Mouse (Mus musculus): ENCODE measurements around the gene Otud7a.

DNA sequence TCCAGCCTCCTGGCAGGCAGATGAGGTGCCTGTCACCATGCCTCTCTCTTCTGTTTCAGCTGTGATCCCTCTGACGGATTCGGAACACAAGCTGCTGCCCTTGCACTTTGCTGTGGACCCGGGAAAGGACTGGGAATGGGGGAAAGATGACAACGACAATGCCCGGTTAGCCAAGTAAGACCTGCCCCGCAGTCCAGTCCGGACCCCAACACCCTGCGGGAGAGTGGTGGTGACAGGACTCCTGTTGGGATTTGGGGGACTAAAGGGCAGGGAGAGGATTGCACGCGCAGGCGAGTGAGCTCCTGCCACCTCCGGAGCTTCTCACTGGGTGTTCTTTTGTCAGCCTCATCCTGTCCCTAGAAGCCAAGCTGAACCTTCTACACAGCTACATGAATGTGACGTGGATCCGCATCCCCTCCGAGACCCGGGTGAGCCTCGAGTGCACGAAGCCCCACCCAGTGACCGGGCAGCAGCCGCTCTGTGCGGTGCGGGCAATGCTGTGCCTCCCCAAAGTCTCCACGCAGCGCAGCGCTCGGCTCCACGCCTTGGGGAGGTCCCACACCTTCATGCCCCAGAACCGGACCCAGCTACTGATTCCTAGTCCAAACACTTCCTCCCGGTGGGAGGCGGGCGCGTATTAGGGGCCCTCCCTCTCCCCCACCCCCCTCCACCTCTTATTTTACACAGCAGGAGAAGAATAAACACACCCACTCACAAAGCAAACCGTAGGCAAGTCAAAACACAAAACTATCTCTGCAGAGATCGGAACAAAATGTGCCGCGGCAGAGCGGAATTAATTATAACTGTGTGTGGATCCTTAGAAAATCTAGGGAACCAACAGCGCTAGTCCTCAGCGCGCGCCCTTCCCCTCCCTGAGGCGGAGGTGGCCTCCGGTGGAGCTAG is 310.3 kb downstream of the Otud7a start:
- TF ChIP-seq POLR2A (IDR thresholded peaks at IDR 0.05; ENCODE audit: insufficient read depth, low read depth, low read length) (peak; percentile 51; the same call in 1 of the 2 replicates), CTCF (IDR thresholded peaks at IDR 0.05) (no peak), EP300 (IDR thresholded peaks at IDR 0.05; ENCODE audit: insufficient read depth, low read depth, low read length) (no peak)

Measured in heart, adult 2 months (tissue).